8 mouse cellular contexts compared by ENCODE assay signal in genomic region chr7:116443697-116444325, GRCm38 (mm10). TPM values are rescaled to one million over a fixed set of nuclear protein-coding genes. Genes with fewer than 3 reads are reported as not detected.
DNase-seq lines count a peak whose midpoint lies in the region; ATAC-seq and TF ChIP-seq lines count a peak whose summit lies in the region.

No protein-coding gene starts in this region.

- WGBS in hindbrain, postnatal 0 days, result under 1% methylated on average over 38 of the region's 38 CpGs
- WGBS in midbrain, embryonic 12.5 days, result under 1% methylated on average over 38 of the region's 38 CpGs

- peak; percentile 11 to 38 for DNase-seq in frontal cortex, adult 2 months (ENCODE audit: extremely low spot score in 1 of 2, low spot score in 1 of 2)
- no peak for DNase-seq in frontal cortex, postnatal 25 days (ENCODE audit: low spot score in 2 of 2)
- peak; percentile 72 for DNase-seq in 3T3-L1 (ENCODE audit: low read depth, low spot score)
- DNase-seq in hindbrain, postnatal 0 days (ENCODE audit: low spot score), result peak; percentile 61
- DNase-seq in adrenal gland, adult 8-10 months, result no peak
- no peak for DNase-seq in layer of hippocampus, adult 18-20 months (ENCODE audit: low spot score in 2 of 2)

- peak overlapping the region; percentile 57 for H3K9ac ChIP-seq in hindbrain, postnatal 0 days (replicated peaks; ENCODE audit: low read length)
- H3K9ac ChIP-seq in midbrain, embryonic 12.5 days (replicated peaks), result peak overlapping the region; percentile 76

- no peak for TF ChIP-seq CTCF in cortical plate, adult 2 months (IDR thresholded peaks at IDR 0.05; ENCODE audit: extremely low read depth, insufficient read depth, low read length)
- TF ChIP-seq CTCF in hindbrain, postnatal 0 days (IDR thresholded peaks at IDR 0.05; ENCODE audit: low read depth), result peak; percentile 2; the same call in 1 of the 2 replicates

- no peak for TF ChIP-seq POLR2A in cortical plate, adult 2 months (IDR thresholded peaks at IDR 0.05; ENCODE audit: extremely low read depth, insufficient read depth, low read length)

- H3K36me3 ChIP-seq in hindbrain, postnatal 0 days (ENCODE audit: insufficient read depth, low read length), result no peaks in the 10 kb centered on the region
- H3K36me3 ChIP-seq in midbrain, embryonic 12.5 days, result no peaks in the 10 kb centered on the region

- no peaks in the 10 kb centered on the region for H3K9me3 ChIP-seq in hindbrain, postnatal 0 days (ENCODE audit: low read length)
- no peaks in the 10 kb centered on the region for H3K9me3 ChIP-seq in midbrain, embryonic 12.5 days

- peak overlapping the region; percentile 76 for H3K4me3 ChIP-seq in cortical plate, adult 2 months (ENCODE audit: insufficient read depth, low read length)
- H3K4me3 ChIP-seq in hindbrain, postnatal 0 days (ENCODE audit: low read length), result peak overlapping the region; percentile 55
- peak overlapping the region; percentile 83 for H3K4me3 ChIP-seq in midbrain, embryonic 12.5 days

- peak overlapping the region; percentile 79 for H3K4me2 ChIP-seq in hindbrain, postnatal 0 days (ENCODE audit: low read depth, low read length)
- H3K4me2 ChIP-seq in midbrain, embryonic 12.5 days (replicated peaks), result peak overlapping the region; percentile 86

- peak; percentile 52 for ATAC-seq in hindbrain, postnatal 0 days
- ATAC-seq in midbrain, embryonic 12.5 days (ENCODE audit: low FRiP score, low read depth), result no peak; the same call in 1 of the 2 replicates

- H3K27me3 ChIP-seq in hindbrain, postnatal 0 days (ENCODE audit: insufficient read depth, low read length), result no peaks in the 10 kb centered on the region
- H3K27me3 ChIP-seq in midbrain, embryonic 12.5 days, result peaks cover 4% of the 10 kb centered on the region

- peak overlapping the region; percentile 49 for H3K27ac ChIP-seq in cortical plate, adult 2 months (ENCODE audit: insufficient read depth, low read length)
- H3K27ac ChIP-seq in hindbrain, postnatal 0 days, result peak overlapping the region; percentile 83
- peak overlapping the region; percentile 94 for H3K27ac ChIP-seq in midbrain, embryonic 12.5 days (replicated peaks)

- H3K4me1 ChIP-seq in cortical plate, adult 2 months (ENCODE audit: control insufficient read depth, insufficient read depth, low read length), result peaks cover 3% of the 10 kb centered on the region
- no peaks in the 10 kb centered on the region; the same call in 1 of the 2 replicates for H3K4me1 ChIP-seq in hindbrain, postnatal 0 days (ENCODE audit: insufficient read depth, low read length)
- H3K4me1 ChIP-seq in midbrain, embryonic 12.5 days, result peaks cover 25% of the 10 kb centered on the region

RNA-seq across cellular contexts. Expression of gene Pik3c2a, which starts 0.6 kb away (rescaled TPM):
- polyA plus RNA-seq in frontal cortex, adult 2 months (2012; rRNA removed), result 15.2 and 16.9 TPM in 2 replicates
- polyA plus RNA-seq in cortical plate, adult 2 months (2012; rRNA removed), result 14.0 and 16.5 TPM in 2 replicates
- 19.7 and 24.3 TPM in 2 replicates for total RNA-seq in hindbrain, postnatal 0 days (2014; rRNA removed)
- polyA plus RNA-seq in hindbrain, postnatal 0 days (2015; fragmentation: Nextera tagmentation; extraction: Ambion mirVana), result 9.5 and 11.8 TPM in 2 replicates
- 30.3 and 33.1 TPM in 2 replicates for polyA plus RNA-seq in midbrain, embryonic 12.5 days (2016; fragmentation: Nextera tagmentation; extraction: Ambion mirVana)
- 10 to 100 TPM; 30.0 to 47.3 (median 38.5) TPM for total RNA-seq in adrenal gland, adult 8-10 months (2022)
- total RNA-seq in layer of hippocampus, adult 18-20 months (2021), result 10 to 100 TPM; 29.2 to 29.3 TPM

Comparison
In these comparisons a context has a peak if more than half of its experiments do, and no peak if none do; other contexts are left out.
1. DNase-seq: peak in frontal cortex, adult 2 months (2 of 2), 3T3-L1 (single experiment) and hindbrain, postnatal 0 days (single experiment); none in frontal cortex, postnatal 25 days (0 of 2), adrenal gland, adult 8-10 months (single experiment) and layer of hippocampus, adult 18-20 months (0 of 2).
2. Peak in every context shown above with its lines, with median percentiles within 50 percentile points of each other: H3K27ac ChIP-seq and H3K4me3 ChIP-seq.